Mouse (Mus musculus) heart, postnatal 0 days (tissue): Measurements from ENCODE around the gene Hdac2. TPM values are rescaled to one million over a fixed set of nuclear protein-coding genes. Genes with fewer than 3 reads are reported as not detected.

ENCODE experiments used
- ATAC-seq: fragments of 200-750 bp; cut with Nextera tagmentation; 2 replicates; pipeline ENCODE4 v1.8.0; 2017; ENCODE audit warnings: low read depth, moderate number of reproducible peaks, moderate library complexity; ENCODE audit not compliant: insufficient read depth
- DNase-seq: peaks from one replicate; pipeline ENCODE4 v3.0.0-alpha.2; 2016; ENCODE audit warnings: low spot score
- H3K27ac ChIP-seq: fragments of 300-500 bp; sonication (generic); 2 replicates; pipeline ENCODE4 v1.5.1; 2014; ENCODE audit warnings: low read depth, mild to moderate bottlenecking
- H3K27me3 ChIP-seq: fragments of 300-500 bp; sonication (generic); 2 replicates; pipeline ENCODE4 v1.6.1; 2014; ENCODE audit warnings: low read length, mixed read lengths; ENCODE audit not compliant: control insufficient read depth, insufficient read depth
- H3K36me3 ChIP-seq: fragments of 300-500 bp; sonication (generic); replicated peaks from 2 replicates; pipeline ENCODE4 v1.6.1; 2014; ENCODE audit warnings: low read length, mixed read lengths; ENCODE audit not compliant: control insufficient read depth, insufficient read depth
- H3K4me1 ChIP-seq: fragments of 300-500 bp; sonication (generic); 2 replicates; pipeline ENCODE4 v1.6.1; 2014; ENCODE audit warnings: antibody characterized with exemption; ENCODE audit not compliant: control insufficient read depth, insufficient read depth
- H3K4me2 ChIP-seq: fragments of 300-500 bp; sonication (generic); 2 replicates; pipeline ENCODE4 v1.6.1; 2014; ENCODE audit warnings: low read depth, mild to moderate bottlenecking, low read length, moderate library complexity
- H3K4me3 ChIP-seq: fragments of 300-500 bp; sonication (generic); 2 replicates; pipeline ENCODE4 v1.5.1; 2014; ENCODE audit warnings: low read depth, low read length
- H3K9ac ChIP-seq: fragments of 300-500 bp; sonication (generic); replicated peaks from 2 replicates; pipeline ENCODE4 v1.6.1; 2014; ENCODE audit warnings: low read depth, low read length, mixed read lengths
- H3K9me3 ChIP-seq: fragments of 300-500 bp; sonication (generic); replicated peaks from 2 replicates; pipeline ENCODE4 v1.6.1; 2016; ENCODE audit warnings: low read length; ENCODE audit not compliant: control insufficient read depth
- CTCF ChIP-seq: IDR thresholded peaks from 2 replicates; pipeline ENCODE4 v1.5.1; 2016; ENCODE audit warnings: antibody characterized with exemption, control low read depth, low read depth
- EP300 ChIP-seq: IDR thresholded peaks from 2 replicates; pipeline ENCODE4 v1.6.1; 2016; ENCODE audit warnings: antibody characterized with exemption, low read depth
- WGBS: fragments of 180-500 bp; shearing (Covaris S2); extraction: QIAGEN DNeasy Blood & Tissue Kit; methylation state at CpG from one replicate; pipeline ENCODE4 v1.1.7; 2014; 5-methylcytosine and 5-hydroxymethylcytosine counted together
- polyA plus RNA-seq: library from polyadenylated mRNA; unstranded; fragments of >200 nt; fragmentation: Nextera tagmentation; extraction: Ambion mirVana; gene quantifications from 2 replicates; pipeline ENCODE4 v1.2.1, GENCODE M21; 2015
- total RNA-seq: library from RNA; depleted of rRNA; stranded (reverse); fragments of >200 nt; gene quantifications from 2 replicates; pipeline ENCODE4 v1.2.3, GENCODE M21; 2014; ENCODE audit warnings: low replicate concordance; rRNA removed

Hdac2 gene
- total RNA-seq = 72.4 and 75.0 TPM in 2 replicates
- 108 and 114 TPM in 2 replicates for polyA plus RNA-seq

- WGBS = under 1% methylated on average over 48 of the region's 67 CpGs
- TF ChIP-seq CTCF (no peak), EP300 (peak; percentile 79; the same call in 1 of the 2 replicates)
- H3K9me3 ChIP-seq = no peaks in the 10 kb centered on the region
- peaks cover 15% of the 10 kb centered on the region; the same call in 1 of the 2 replicates for H3K4me1 ChIP-seq
- H3K4me3 ChIP-seq = peak within 1 kb of the TSS; percentile 90
- H3K4me2 ChIP-seq = peak within 1 kb of the TSS; percentile 80
- peak within 1 kb of the TSS; percentile 91 for H3K9ac ChIP-seq
- no peaks in the 10 kb centered on the region for H3K36me3 ChIP-seq
- H3K27me3 ChIP-seq = no peaks in the 10 kb centered on the region
- DNase-seq = peak; percentile 82
- H3K27ac ChIP-seq = peak within 1 kb of the TSS; percentile 99
- peak; percentile 96 for ATAC-seq
Observed at GRCm38 (mm10) chr10:36974086-36974675, at the start of gene Hdac2. TSS of gene Hdac2 (plus strand) at chr10:36974544.

GRCm38 (mm10) chr10:36928212-36928611 lies 46.1 kb upstream of the Hdac2 start:
- Histone ChIP-seq H3K27ac (no peak overlapping the region), H3K4me3 (no peak overlapping the region), H3K4me2 (no peak overlapping the region), H3K9ac (no peak overlapping the region), H3K9me3 (no peaks in the 10 kb centered on the region), H3K27me3 (no peaks in the 10 kb centered on the region), H3K36me3 (no peaks in the 10 kb centered on the region), H3K4me1 (no peaks in the 10 kb centered on the region)
- 56% methylated on average over 3 of the region's 3 CpGs for WGBS
- DNase-seq = no peak
- no peak for ATAC-seq
- no peak for TF ChIP-seq EP300
- no peak for TF ChIP-seq CTCF

GRCm38 (mm10) chr10:36935863-36936262 lies 38.5 kb upstream of the Hdac2 start:
- Histone ChIP-seq H3K4me1 (no peaks in the 10 kb centered on the region), H3K9ac (no peak overlapping the region), H3K36me3 (no peaks in the 10 kb centered on the region), H3K27ac (no peak overlapping the region), H3K4me3 (no peak overlapping the region), H3K27me3 (no peaks in the 10 kb centered on the region), H3K4me2 (no peak overlapping the region), H3K9me3 (no peaks in the 10 kb centered on the region)
- TF ChIP-seq CTCF (no peak), EP300 (no peak)
- no peak for ATAC-seq
- 66% methylated on average over 5 of the region's 5 CpGs for WGBS
- DNase-seq = no peak

- TF ChIP-seq EP300 (no peak), CTCF (no peak)
- Histone ChIP-seq H3K27me3 (no peaks in the 10 kb centered on the region), H3K4me1 (no peaks in the 10 kb centered on the region), H3K4me3 (no peak overlapping the region), H3K4me2 (no peak overlapping the region), H3K9me3 (no peaks in the 10 kb centered on the region), H3K9ac (no peak overlapping the region), H3K36me3 (no peaks in the 10 kb centered on the region), H3K27ac (no peak overlapping the region)
- ATAC-seq (no peak), DNase-seq (no peak)
- 63% methylated on average over 2 of the region's 2 CpGs for WGBS
Observed at GRCm38 (mm10) chr10:36936271-36936670, 38.1 kb upstream of the Hdac2 start.

- 64% methylated on average over 2 of the region's 2 CpGs for WGBS
- no peak overlapping the region for H3K4me3 ChIP-seq
- H3K27me3 ChIP-seq = no peaks in the 10 kb centered on the region
- TF ChIP-seq EP300 (no peak), CTCF (no peak)
- no peak overlapping the region for H3K4me2 ChIP-seq
- no peak for DNase-seq
- ATAC-seq = no peak
- H3K9ac ChIP-seq = no peak overlapping the region
- no peaks in the 10 kb centered on the region for H3K36me3 ChIP-seq
- no peaks in the 10 kb centered on the region for H3K4me1 ChIP-seq
- H3K9me3 ChIP-seq = no peaks in the 10 kb centered on the region
- no peak overlapping the region for H3K27ac ChIP-seq
Observed at GRCm38 (mm10) chr10:36951742-36952141, 22.6 kb upstream of the Hdac2 start.

- WGBS = 54% methylated on average over 2 of the region's 2 CpGs
- Histone ChIP-seq H3K4me2 (no peak overlapping the region), H3K27me3 (no peaks in the 10 kb centered on the region), H3K9me3 (no peaks in the 10 kb centered on the region), H3K27ac (no peak overlapping the region), H3K4me1 (no peaks in the 10 kb centered on the region), H3K36me3 (no peaks in the 10 kb centered on the region), H3K4me3 (no peak overlapping the region), H3K9ac (no peak overlapping the region)
- TF ChIP-seq EP300 (no peak), CTCF (no peak)
- DNase-seq (no peak), ATAC-seq (no peak)
Observed at GRCm38 (mm10) chr10:36952622-36953021, 21.7 kb upstream of the Hdac2 start.
